Mouse (Mus musculus) layer of hippocampus, postnatal 10 days (tissue): ENCODE data around the gene Eif4enif1. TPM values are rescaled to one million over a fixed set of nuclear protein-coding genes. Genes with fewer than 3 reads are reported as not detected.

Source experiments
- total RNA-seq, 2 experiments: library from RNA; stranded (reverse); gene quantifications; 2 replicates each; pipeline ENCODE4 v1.2.3; 2021

Gene Eif4enif1
- total RNA-seq, 2 experiments from 2014 or later = 64.2 to 66.4 TPM

Other genes starting within 250 kb of the Eif4enif1 start
- gene Sfi1, start 8.9 kb upstream of the Eif4enif1 start, total RNA-seq = 10 to 100 TPM; 50.6 to 81.4 TPM
- gene Drg1, start 64.0 kb downstream of the Eif4enif1 start, total RNA-seq = 10 to 100 TPM; 94.5 to 98.3 TPM
- 10 to 100 TPM; 54.0 to 57.7 TPM for gene Patz1, start 86.5 kb downstream of the Eif4enif1 start, total RNA-seq
- 10 to 100 TPM; 27.0 to 27.4 TPM for gene Pik3ip1, start 128.0 kb downstream of the Eif4enif1 start, total RNA-seq
- 100 to 1,000 TPM; 108 to 126 TPM for gene Limk2, start 206.8 kb downstream of the Eif4enif1 start, total RNA-seq
- 10 to 100 TPM; 22.2 to 24.0 TPM for gene Rnf185, start 250.0 kb downstream of the Eif4enif1 start, total RNA-seq